Mouse (Mus musculus): Measurements from ENCODE around the gene Hrg.
"Not testable (repeated sequence)": the region's sequence is repeated elsewhere in the genome, so short reads cannot be mapped to it uniquely, and the experiment has no call there.

Hrg gene

DNA sequence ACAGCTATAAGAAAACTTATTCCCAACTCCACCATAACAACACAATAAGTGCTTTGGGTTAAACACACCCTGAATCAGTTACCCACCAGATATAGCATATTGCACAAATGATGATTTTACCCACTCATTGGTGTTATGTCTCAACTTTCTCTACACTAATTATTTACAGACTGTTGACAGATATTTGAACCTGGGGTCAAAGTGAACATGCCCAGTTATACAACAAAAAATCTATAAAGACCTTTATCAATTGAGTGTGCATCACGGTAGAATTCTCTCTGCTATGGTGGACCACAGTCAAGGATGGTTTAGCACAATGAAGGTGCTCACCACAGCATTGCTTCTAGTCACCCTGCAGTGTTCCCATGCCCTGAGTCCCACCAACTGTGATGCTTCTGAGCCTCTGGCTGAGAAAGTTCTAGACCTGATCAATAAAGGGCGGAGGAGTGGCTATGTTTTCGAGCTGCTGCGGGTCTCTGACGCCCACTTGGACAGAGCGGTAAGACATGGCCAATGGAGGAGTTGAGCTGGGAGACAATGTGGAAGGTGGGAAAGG, at the start of gene Hrg:
Hrg (plus strand) TSS at position 233 of the 556 bp plus-strand sequence.
- DNase-seq (ENCODE audit: low read depth, low spot score), result no peak

DNA sequence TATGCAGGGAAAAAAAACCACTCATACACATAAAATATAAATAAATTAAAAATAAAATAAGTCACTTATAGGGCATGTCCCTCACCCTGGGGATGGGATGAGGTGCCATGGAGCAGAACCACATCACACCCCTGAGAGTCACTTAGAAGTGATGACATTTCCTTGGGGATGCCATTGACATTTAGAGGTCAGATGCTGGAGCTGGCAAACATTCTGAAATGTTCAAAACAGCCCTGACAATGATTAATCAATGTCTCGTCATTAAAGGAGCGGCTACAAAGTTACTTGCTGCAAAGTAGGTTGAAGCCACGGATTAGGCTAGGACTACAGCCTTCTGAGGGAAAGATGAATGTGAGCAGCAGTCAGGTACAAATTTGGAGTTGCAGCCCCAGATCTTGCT, 49.5 kb upstream of the Hrg start:
- DNase-seq (ENCODE audit: low read depth, low spot score), result no peak

DNA sequence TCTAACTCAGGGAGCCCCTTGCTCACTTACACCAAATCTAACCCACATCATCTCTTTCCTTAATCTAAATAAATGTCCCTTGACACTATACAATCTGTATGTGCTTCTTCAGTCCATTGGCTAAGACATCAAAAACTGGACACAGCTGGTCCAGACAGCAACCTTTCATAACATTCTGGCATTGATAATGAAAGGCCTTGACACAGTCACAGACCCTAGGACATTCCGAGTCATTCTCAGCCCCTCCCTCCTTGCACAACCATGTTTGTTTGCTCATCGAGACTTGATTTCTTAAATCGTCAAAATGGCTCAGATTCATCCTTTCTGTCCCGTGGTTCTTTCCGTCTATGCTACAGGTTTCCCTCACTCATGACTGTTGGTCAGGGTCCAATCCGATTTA, 41.6 kb upstream of the Hrg start:
- DNase-seq (ENCODE audit: low read depth, low spot score), result no peak

DNA sequence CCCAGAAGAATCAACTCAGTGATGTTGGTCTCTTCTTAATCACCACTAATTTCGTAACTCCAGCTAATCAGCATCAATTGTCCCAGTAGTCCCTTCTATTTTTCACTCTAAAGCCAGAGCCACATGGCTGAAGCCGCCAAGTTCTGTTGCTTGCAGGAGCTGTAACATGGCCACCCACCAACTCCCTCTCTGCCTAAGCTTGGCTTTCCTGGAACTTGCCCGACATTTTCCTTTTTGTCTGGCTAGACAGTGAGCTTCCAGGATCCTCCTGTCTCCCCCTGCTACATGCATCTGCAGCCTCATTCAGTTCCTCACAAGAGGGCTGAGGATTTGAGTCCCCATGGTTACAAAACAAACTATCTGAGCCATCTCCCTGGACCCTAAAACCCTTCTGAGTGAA, 38.9 kb upstream of the Hrg start:
- DNase-seq (ENCODE audit: low read depth, low spot score), result no peak

DNA sequence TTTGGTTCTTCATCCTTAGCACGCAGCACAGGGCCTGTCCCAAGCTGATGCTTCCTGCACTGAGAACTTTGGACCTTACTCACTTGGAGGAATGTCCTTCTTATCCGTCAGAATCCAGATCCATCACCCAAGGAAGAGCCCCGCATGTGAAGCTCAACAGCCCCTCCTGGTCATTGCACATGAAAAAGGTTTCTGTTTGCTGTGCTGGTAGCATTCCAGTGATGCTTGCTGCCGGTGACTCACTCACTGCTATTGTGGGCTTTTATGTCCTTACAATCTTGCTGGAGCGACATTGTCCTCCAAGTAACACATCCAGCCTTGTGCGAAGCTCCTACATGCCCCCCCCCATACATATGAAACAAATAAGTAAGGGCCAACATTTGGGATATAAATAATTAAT, 38.0 kb upstream of the Hrg start:
- no peak for DNase-seq (ENCODE audit: low read depth, low spot score)

DNA sequence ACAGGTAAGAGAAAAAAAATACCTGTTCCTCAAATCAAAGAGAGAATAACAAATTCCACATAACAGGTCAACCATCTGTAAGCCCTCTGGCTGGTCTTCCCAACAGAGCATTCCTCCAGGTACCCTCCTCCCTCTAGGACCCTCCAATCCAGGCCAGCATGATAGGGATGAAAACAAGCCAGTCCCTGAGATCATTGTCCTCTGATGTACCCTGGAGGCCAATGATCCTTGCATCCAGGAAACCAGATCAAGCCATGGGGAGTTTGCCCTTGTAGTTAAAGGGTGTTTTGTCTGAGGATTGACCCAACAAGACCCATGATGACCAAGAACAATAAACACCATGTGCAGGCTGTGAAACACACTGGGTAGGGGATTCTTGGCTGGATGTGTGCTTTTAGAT, 36.6 kb upstream of the Hrg start:
- DNase-seq (ENCODE audit: low read depth, low spot score), result no peak

DNA sequence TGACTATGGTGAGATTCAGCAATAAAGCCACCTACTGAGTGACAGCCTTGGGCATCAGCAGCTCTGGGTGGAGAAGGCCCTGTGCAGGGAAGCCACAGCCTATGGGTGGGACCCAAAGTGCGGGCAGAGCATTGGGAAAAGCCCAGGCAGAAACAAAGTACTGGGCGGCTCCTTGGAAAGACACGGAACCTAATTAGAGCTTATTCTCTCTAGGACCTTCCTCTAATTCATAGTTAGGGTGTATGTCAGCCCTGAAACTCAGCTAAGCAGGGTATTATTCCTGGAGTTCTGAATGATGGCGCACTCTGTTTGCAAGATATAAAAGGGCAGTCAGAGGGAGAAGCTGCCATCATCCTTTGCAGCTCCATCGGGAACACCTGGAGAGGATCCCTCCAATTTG, 32.8 kb upstream of the Hrg start, which contains the start of gene Fetub:
Fetub (plus strand) TSS at position 301 of the 400 bp plus-strand sequence.
- DNase-seq (ENCODE audit: low read depth, low spot score), result no peak

DNA sequence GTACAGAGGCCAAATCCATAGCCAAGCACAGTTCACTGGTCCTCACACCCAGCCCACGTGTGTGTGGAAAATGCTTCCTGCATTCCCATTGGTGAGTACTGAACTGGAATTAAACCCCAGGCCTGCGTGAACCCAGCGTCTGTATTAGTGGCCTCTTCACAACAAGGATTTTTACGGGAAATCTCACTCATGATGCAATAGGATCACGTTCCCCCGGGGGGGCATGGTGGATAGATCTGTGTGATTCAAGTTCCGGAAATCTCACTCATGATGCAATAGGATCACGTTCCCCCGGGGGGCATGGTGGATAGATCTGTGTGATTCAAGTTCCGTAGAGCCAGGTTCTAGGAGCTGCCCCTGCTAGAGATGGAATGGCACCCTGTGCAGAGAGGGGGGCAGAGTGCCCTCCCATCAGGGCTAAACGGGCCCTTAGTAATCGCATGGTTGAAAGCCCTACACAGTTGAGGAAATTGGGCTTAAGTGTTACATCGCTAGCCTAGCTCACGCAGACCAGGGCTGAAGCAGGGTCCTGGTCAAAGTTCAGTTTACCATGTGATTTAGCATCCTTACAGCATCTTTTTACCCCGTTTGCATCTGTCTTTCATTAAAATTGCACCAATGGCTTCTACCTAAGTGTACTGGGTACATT, 32.1 kb upstream of the Hrg start:
- peak; percentile 48 for DNase-seq (ENCODE audit: low read depth, low spot score)

DNA sequence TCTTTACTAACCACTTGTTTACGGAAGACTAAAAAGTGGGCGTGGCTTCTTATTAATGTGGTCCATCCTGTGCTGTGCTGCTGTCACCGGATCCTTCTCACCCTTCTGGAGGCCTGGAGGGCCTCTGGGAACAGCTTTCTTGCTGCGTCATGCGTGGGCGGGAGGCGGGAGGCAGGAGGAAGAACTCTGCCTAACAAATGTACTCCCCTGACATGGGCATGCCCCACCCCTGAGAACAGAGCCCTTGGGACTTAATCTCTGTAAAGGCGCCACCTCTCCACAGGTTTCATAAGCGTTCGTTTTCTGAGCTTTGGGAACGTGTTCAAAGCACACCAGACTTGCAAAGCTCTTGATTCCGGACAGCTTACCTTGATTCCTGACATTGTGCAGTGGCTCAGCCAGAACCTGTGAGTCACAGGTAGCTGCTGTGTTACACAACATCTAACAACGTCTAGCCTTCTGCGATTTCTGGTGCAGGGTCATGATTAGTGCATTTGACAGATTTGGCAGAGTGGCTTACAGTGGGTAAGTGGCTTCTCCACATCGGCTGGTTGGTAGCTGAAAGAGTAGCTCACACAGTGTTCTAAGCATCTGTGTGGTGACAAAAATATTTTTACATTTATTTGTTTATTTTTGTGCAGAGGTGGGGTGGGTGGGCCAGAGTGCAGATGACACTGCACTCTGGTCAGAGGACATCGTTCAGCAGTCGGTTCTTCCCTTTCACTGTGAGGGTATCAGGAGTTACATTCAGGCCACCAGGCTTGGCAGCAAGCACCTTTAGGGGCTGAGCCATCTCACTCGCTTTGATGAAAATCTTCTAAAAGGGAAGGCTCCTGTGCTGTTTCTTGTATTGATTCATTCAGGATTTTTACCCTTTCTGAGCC, 30.7 kb upstream of the Hrg start:
- peak; percentile 11 for DNase-seq (ENCODE audit: low read depth, low spot score)

DNA sequence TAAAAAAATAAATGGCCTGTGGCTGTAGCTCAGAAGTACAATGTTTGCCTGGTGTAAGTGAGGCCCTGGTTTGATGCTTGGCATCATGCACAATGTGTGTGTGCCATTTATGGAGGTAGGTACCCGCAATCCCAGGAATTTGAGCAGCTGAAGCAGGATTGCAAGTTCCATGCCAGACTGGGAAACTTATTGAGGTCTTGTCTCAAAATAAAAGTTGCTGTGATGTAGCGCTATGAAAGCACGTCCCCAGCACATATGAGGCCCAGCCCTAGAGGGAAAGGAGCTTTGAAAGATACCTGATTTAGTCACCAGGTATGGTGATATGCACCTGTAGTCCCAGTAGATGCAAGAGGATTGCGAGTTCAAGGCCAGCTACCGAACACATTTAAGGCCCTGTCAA, 29.1 kb upstream of the Hrg start:
- no peak for DNase-seq (ENCODE audit: low read depth, low spot score)

DNA sequence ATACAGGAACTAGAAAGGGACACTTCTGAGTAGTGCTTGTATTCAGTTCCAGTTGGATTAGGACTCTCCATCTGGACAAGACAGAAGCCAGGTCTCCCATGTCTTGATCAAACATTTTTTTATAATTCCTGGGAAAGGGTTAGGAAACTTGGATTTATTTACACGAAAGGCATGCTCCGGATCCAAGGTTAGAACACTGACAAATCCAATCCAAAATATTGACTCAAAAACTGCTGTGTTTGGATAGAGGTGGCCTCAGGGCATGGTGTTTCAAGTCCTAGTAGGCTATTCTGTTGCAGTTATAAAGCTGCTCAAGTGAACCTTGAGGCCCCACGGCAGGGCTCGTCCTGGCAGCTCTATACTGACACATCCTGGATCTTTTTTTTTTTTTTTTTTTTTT, 28.4 kb upstream of the Hrg start:
- DNase-seq (ENCODE audit: low read depth, low spot score), result no peak

DNA sequence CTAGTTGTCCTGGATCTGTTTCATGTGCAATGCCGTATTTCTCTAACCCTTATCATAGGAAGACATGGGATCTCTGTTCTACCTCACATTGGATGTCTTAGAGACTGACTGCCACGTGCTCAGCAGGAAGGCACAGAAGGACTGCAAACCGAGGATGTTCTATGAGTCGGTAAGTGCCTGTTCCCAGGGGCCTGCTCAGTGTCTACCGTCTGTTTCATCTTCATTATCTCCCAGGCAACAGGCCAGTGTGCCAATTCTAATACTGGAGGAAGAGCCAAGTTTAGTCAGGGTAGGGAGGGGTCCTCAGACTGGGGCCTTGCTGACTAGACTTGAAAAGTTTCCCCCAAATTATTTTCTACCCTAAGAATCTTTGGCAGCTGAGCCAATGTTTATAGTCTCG, 21.3 kb upstream of the Hrg start:
- DNase-seq (ENCODE audit: low read depth, low spot score), result no peak

DNA sequence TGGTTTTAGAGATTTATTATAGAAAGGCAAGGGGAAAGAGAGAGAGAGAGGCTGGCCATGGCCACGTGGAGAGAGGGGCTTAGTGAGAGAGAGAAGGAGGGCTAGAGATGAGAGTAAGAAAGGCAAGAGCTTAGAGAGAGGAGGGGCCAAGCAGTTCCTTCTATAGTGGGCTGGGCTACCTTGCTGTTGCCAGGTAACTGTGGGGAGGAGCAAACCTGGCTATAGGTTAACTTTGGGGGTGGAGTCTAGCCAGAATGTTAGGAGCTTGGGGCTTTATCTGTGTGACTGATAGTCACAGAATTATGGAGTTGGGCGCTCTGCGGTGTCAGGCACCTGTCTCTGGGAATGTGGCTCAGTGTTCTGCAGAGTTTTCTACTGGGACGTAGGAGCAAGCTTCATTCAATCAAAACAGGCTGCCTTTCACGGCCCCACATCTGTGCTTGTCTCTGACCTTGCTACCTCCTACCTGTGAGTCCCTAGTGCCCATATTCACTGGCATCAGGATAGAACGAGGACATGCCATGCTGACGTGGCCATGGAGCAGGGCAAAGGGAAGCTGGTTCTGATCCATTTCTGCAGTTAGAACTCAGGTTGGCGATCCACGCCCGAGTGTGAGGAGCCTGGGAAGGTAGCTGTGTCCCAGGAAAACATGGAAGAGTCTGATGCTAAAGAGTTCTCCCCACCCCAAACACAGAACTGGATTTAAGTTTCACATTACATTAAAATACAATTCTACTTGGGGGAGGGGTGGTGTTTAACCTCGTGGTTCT, 19.3 kb upstream of the Hrg start:
- DNase-seq (ENCODE audit: low read depth, low spot score), result no peak

DNA sequence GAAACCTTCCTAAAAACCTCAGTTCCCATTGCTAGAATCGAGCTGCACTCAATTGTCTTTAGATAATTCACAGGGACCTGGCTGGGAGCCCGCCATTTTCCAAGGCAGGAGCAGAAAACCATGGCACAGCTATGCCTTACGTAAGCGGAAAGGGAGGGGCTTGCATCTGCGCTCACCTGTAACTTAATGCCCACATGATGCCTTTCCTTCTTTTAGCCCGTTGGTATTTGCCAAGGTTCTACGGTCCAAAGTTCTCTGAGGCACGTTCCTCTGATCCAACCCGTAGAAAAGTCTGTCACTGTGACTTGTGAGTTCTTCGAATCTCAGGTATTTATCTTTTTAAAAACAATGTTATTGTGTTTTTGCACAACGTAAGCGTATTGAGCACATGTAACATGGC, 13.2 kb upstream of the Hrg start:
- no peak for DNase-seq (ENCODE audit: low read depth, low spot score)

DNA sequence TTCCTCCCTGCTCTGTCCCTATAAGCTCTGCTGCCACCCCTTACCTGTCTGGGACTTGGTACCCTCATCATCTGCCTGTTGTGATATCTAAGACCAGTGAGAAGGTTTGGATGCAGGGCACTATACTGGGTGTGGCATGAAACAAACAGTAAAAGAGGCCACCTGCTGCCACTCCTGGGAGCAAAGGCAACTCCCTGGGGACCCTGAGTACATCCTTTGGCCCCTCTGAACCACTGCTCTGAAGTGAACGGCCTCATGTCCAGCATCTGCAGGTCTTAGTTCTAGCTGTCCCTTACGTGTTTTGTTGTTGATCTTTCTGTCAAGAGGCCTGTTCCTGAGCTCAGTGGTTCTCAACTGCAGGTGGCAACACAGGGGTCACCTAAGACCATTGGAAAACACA, 12.3 kb upstream of the Hrg start:
- no peak for DNase-seq (ENCODE audit: low read depth, low spot score)

DNA sequence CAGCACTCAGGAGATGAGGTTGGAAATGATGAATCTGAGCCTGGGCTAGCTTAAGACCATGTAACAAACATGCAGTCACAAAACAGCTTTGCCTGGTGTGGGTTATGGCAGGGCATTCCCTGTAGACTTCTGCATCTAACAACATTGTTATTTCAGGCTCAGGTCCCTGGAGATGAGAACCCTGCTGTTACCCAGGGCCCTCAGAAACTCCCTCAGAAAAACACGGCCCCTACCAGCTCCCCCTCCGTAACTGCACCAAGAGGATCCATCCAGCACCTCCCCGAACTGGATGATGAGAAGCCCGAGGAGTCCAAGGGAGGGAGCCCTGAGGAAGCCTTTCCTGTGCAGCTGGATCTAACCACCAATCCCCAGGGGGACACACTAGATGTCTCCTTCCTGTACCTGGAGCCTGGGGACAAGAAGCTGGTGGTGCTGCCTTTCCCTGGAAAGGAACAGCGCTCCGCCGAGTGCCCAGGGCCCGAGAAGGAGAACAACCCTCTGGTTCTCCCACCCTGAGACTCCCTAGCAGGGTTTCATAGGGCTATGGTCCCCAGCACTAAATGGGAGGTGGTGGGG, 11.7 kb upstream of the Hrg start:
- no peak for DNase-seq (ENCODE audit: low read depth, low spot score)

DNA sequence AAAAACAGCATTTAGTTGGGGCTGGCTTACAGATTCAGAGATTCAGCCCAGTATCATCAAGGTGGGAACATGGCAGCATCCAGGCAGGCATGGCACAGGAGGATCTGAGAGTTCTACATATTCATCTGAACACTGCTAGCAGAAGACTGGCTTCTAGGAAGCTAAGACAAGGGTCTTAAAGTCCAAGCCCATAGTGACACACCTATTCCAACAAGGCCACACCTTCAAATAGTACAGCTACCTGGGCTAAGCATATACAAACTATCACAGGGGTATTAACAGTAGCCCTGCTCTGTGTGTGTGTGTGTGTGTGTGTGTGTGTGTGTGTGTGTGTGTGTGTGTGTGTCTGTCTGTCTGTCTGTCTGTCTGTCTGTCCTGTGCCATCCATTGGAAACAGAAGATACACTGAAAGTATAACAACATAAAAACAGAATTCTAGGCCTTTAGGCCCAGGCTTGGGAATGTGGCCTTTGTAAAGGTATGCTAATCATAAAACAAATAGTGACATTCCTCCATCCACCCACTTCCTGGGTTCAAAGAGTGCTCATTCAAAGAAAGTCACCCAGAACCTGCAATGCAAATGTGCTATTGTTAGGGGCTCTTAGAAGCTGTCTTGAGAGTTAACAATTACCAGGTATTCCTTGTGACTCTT, 8.9 kb upstream of the Hrg start:
- DNase-seq (ENCODE audit: low read depth, low spot score), result not testable (repeated sequence)

DNA sequence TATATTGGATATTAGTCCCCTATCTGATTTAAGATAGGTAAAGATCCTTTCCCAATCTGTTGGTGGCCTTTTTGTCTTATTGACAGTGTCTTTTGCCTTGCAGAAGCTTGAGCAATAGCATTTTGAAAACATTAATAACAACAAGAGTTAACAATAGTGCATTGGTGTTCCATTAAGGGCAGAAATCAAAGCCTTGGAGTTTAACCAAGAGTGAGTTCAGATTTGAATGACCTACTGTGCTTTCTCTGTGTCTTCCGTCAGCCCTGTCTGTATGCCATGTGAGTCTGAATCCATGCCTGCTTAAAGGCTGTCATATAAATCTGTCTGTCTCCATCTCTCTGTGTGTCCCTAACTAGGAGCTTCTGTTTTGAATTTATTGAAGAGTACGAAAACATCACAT, 3.5 kb upstream of the Hrg start:
- DNase-seq (ENCODE audit: low read depth, low spot score), result no peak

DNA sequence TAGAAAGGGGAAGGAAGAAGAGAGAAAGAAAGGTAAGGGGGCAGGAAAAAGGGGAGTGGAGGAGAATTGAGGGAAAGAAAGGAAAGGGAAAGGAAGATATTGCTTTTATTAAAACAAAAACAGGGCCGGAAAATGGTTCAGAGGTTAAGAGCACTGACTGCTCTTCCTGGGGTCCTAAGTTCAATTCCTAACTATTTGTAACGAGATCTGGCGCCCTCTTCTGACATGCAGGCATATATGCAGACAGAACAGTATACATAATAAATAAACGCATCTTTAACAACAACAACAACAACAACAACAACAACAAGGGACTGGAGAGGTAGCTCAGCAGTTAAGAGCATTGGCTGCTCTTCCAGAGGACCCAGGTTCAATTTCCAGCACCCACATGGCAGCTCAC, 2.2 kb downstream of the Hrg start:
- DNase-seq (ENCODE audit: low read depth, low spot score), result no peak

DNA sequence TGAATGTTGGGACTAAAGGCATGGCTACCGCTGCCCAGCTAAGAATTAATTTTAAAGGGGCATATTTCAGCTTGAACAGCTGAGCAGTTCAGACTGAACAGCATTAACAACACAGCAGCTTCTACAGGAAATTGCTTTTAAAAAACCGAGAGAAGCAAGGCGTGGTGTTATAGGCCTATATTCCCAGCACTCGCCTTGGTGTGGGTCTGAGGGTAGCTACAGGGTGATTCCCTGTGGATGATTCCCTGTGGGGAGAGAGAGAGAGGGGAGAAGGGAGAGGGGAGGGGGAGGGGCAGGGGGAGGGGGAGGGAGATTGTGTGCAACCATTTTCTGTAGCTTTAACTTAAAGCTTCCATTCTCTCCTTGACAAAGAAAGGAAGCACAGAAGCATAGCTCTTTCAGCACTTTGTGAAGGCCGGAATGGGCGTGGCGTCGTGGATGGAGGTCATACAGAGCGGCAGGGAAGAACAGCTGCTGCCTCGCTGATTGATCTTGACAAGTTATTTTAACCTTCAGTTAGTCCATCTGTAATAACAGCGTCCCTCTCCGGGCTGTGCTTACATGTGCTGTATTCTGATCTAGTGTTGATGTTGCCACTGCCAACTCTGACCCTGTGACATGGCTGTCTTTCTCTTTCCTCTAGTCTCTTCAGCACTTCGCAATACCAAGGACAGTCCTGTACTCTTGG, 4.7 kb downstream of the Hrg start:
- peak; percentile 4 for DNase-seq (ENCODE audit: low read depth, low spot score)

DNA sequence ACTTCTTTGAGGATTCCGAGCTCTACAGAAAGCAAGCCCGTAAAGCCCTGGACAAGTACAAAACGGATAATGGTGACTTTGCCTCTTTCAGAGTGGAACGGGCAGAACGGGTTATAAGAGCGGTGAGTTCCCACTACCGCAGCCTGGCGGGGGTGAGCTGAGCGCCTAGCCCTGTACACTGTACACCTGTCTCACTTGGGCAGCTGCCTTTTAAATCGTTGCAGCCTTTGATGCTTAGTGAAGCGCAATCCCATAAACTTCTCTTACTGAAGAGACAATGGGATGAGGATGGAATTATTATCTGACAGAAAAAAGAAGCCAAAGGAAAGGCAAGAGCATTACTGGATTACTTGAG, 5.2 kb downstream of the Hrg start:
- DNase-seq (ENCODE audit: low read depth, low spot score), result no peak
